Mouse (Mus musculus) spleen, adult 2 months (tissue): ENCODE results near the gene Rpl24. TPM values are rescaled to one million over a fixed set of nuclear protein-coding genes. Genes with fewer than 3 reads are reported as not detected.

Experiments
- DNase-seq, 2 experiments: peaks; one replicate each; pipeline versions ENCODE4 v3.0.0 to v3.0.0-alpha.2; 2012 to 2021; ENCODE audit warnings: low spot score in 2 of 2, low read depth in 1 of 2
- H3K27ac ChIP-seq: fragments of 200-500 bp; 2 replicates; pipeline ENCODE4 v1.5.1; 2012; ENCODE audit warnings: low read length, inconsistent platforms; ENCODE audit not compliant: insufficient read depth
- H3K27me3 ChIP-seq: fragments of 200-500 bp; 2 replicates; pipeline ENCODE4 v1.6.1; 2012; ENCODE audit warnings: mild to moderate bottlenecking, moderate library complexity, low read length, inconsistent platforms; ENCODE audit not compliant: control insufficient read depth, insufficient read depth
- H3K36me3 ChIP-seq: fragments of 200-500 bp; 2 replicates; pipeline ENCODE4 v1.6.1; 2012; ENCODE audit warnings: mild to moderate bottlenecking, low read length, inconsistent platforms; ENCODE audit not compliant: control insufficient read depth, insufficient read depth
- H3K4me1 ChIP-seq: fragments of 200-500 bp; 2 replicates; pipeline ENCODE4 v1.6.1; 2011; ENCODE audit warnings: inconsistent platforms; ENCODE audit not compliant: control insufficient read depth, insufficient read depth, insufficient read length
- H3K4me3 ChIP-seq: fragments of 200-500 bp; 2 replicates; pipeline ENCODE4 v1.5.1; 2011; ENCODE audit warnings: mild to moderate bottlenecking, inconsistent platforms; ENCODE audit not compliant: insufficient read depth, insufficient read length; ENCODE audit errors: extremely low read depth
- CTCF ChIP-seq: fragments of 200-500 bp; IDR thresholded peaks from 2 replicates; pipeline ENCODE4 v1.5.1; 2011; ENCODE audit warnings: mild to moderate bottlenecking, inconsistent platforms; ENCODE audit not compliant: insufficient read depth, insufficient read length, insufficient replicate concordance; ENCODE audit errors: extremely low read depth
- POLR2A ChIP-seq: fragments of 200-500 bp; IDR thresholded peaks from 2 replicates; pipeline ENCODE4 v1.6.1; 2011; ENCODE audit warnings: low read depth, low read length, inconsistent platforms
- WGBS: fragments of 180-500 bp; shearing (Covaris S2); methylation state at CpG from one replicate; pipeline ENCODE4 v1.1.7; 2018; 5-methylcytosine and 5-hydroxymethylcytosine counted together
- polyA plus RNA-seq: library from polyadenylated mRNA; depleted of rRNA; stranded (reverse); fragments of >200 nt; gene quantifications from 2 replicates; pipeline ENCODE4 v1.2.3, GENCODE M21; 2012

Rpl24 gene
- polyA plus RNA-seq, 1 experiment = 76.2 TPM

DNA sequence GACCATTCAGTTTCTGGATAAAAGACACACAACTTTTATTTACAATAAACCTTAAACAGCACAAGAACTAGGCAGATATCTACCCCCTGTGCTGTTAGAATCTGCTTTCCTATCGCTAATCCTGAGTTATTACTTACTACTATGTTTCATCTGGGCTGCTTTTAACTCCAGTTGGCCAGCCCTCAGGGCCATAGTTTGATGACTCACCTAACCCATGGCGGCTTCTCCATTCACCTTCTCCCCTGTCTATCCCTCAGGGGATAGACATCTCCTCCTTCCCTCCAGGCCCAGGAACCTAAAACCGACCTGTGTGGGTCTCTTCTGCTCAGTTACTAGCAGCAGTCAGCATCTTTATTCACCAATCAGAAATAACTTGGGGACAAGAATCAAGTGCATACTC lies 19.9 kb downstream of the Rpl24 start:
- Histone ChIP-seq H3K4me3 (no peak overlapping the region), H3K27ac (no peak overlapping the region), H3K4me1 (no peaks in the 10 kb centered on the region), H3K27me3 (no peaks in the 10 kb centered on the region; the same call in 1 of the 2 replicates), H3K36me3 (peaks cover 23% of the 10 kb centered on the region)
- no peak for DNase-seq
- TF ChIP-seq CTCF (no peak), POLR2A (no peak)
- WGBS = 96% methylated on average over 3 of the region's 3 CpGs

DNA sequence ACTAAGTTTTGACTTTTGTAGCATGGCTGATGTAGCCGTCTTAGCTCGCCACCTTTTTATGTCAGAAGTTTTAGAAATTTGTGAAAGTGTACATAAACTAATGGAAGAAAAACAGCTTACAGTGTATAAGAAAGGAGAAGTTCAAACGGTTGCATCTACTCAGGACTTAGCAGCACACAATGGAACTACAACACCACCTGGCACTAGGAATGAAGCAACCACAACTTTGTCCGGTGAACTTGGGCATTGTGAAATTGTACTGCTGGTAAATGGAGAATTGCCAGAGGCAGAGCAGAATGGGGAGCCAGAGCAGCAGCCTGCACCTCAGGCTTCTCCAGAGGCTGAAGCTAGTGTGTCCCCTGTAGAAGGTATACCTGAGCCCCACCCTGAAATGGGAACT lies 24.2 kb downstream of the Rpl24 start:
- no peak overlapping the region for H3K4me3 ChIP-seq
- H3K4me1 ChIP-seq = no peaks in the 10 kb centered on the region
- no peak for DNase-seq
- WGBS = 85% methylated on average over 4 of the region's 4 CpGs
- TF ChIP-seq POLR2A (no peak), CTCF (no peak)
- no peak overlapping the region for H3K27ac ChIP-seq
- H3K36me3 ChIP-seq = peaks cover 19% of the 10 kb centered on the region
- no peaks in the 10 kb centered on the region for H3K27me3 ChIP-seq

DNA sequence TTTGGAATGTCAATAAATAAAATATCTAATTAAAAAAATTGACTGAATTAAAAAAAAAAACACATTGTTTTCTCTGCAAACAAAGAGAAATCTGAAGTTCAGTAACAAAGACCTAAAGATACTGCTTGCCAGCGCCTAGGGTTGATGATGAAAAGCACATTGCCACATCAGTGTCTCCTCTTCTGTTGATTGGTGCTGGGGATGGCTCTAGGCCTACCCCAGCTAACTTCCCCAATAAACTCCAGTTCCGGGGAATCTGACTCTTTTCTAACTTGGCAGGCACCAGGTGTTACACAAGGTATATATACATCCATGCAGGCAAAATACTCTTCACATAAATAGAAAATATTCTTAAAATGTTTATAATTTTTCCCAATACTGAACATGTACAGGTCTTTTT lies 28.2 kb downstream of the Rpl24 start:
- Histone ChIP-seq H3K36me3 (peaks cover 23% of the 10 kb centered on the region), H3K27ac (no peak overlapping the region), H3K4me3 (no peak overlapping the region), H3K4me1 (no peaks in the 10 kb centered on the region), H3K27me3 (no peaks in the 10 kb centered on the region)
- DNase-seq = no peak
- 92% methylated on average over 2 of the region's 2 CpGs for WGBS
- no peak for TF ChIP-seq POLR2A
- no peak for TF ChIP-seq CTCF

DNA sequence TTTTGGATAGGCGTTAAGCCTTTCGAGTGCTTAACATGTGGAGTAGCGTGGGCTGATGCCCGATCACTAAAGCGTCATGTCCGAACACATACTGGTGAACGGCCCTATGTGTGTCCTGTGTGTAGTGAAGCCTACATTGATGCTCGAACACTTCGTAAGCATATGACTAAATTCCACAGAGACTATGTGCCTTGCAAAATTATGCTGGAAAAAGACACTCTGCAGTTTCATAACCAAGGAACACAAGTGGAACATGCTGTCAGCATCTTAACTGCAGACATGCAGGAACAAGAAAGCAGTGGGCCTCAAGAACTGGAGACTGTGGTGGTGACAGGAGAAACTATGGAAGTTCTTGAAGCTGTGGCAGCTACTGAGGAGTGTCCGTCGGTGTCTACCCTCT lies 40.7 kb downstream of the Rpl24 start:
- Histone ChIP-seq H3K4me3 (no peak overlapping the region), H3K27ac (no peak overlapping the region), H3K27me3 (no peaks in the 10 kb centered on the region), H3K36me3 (peaks cover 23% of the 10 kb centered on the region), H3K4me1 (no peaks in the 10 kb centered on the region)
- WGBS = 95% methylated on average over 11 of the region's 11 CpGs
- no peak for TF ChIP-seq POLR2A
- TF ChIP-seq CTCF = no peak
- DNase-seq = no peak

DNA sequence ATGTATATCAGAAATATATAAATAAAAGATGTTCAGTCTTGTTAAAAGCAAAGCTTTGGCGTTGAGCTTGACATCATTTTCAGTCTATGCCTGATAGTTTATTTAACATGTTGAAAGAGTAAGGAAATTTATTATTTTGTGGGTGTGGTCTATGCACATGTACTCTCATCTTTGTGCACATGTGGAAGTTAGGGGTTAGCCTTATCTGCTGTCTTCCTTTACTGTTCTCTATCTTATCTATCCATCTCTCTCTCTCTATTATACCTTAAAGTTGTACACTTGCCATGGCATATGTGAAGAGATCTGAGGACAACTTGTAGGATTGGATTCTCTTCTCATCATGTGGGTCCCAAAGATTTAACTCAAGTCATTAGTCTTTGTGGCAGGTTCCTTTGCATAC lies 42.8 kb downstream of the Rpl24 start:
- TF ChIP-seq CTCF (no peak), POLR2A (no peak)
- no peaks in the 10 kb centered on the region for H3K27me3 ChIP-seq
- no peak overlapping the region for H3K4me3 ChIP-seq
- no peak for DNase-seq
- peaks cover 20% of the 10 kb centered on the region for H3K36me3 ChIP-seq
- no peak overlapping the region for H3K27ac ChIP-seq
- WGBS = 92% methylated on average over 1 of the region's 1 CpGs
- H3K4me1 ChIP-seq = no peaks in the 10 kb centered on the region

DNA sequence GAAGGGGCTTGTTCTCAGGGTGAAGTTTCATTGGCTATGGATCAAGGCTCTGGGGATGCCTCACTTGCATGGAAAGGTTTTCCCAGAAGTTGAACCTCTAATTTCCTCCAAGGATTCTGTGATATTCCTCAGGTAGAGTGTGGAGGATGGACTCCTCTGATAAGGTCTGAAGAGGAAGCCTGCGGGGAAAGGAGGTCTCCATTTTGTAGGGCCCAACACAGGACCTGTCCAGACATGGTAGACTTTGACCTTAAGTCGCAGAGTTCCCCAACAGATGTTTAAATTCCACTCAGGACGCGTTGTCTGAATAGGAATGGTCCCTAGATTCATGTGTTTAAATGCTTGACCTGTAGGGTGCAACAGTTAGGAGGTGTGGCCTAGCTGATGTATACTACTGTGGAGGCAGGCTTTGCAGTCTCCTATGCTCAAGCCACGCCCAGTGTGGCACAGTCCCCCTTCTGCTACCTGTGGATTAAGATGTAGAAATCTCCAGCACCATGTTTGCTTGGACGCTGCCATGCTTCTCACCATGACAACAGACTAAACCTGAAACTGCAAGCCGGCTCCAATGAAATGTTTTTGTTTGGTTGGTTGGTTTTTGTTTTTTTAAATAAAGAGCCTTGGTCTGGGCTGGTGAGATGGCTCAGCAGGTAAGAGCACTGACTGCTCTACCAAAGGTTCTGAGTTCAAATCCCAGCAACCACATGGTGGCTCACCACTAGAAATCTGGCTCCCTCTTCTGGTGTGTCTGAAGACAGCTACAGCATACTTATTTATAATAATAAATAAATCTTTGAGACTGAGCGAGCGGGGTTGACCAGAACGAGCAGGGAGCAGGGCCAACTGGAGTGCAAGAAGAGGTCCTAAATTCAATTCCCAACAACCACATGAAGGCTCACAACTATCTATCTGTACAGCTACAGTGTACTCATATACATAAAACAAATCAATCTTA lies 47.0 kb downstream of the Rpl24 start:
- H3K4me3 ChIP-seq = no peak overlapping the region
- TF ChIP-seq POLR2A = no peak
- no peak for TF ChIP-seq CTCF
- WGBS = 93% methylated on average over 10 of the region's 10 CpGs
- H3K36me3 ChIP-seq = peaks cover 18% of the 10 kb centered on the region
- no peaks in the 10 kb centered on the region for H3K4me1 ChIP-seq
- no peak overlapping the region for H3K27ac ChIP-seq
- H3K27me3 ChIP-seq = no peaks in the 10 kb centered on the region
- no peak for DNase-seq

DNA sequence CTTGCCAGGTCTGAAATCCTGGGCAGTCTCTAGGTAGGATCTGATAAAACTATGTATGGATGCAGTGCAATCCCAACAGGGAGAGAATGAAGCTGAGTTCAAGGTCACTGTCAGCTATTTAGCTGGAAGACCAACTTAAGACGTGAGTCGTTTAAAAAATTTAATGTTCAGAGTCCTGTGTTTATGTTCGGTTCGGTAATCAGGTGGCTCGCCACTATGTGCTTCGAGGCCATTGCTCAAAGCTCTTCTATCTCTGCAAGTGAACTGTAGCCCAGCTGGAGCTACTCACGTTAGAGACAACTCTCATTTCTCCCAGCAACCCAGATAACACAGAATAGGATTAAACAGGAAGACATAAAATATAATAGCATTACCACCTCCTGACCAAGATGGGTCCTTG lies 48.0 kb downstream of the Rpl24 start:
- H3K36me3 ChIP-seq = peaks cover 23% of the 10 kb centered on the region

More for the DNA sequence above, 48.0 kb downstream of the Rpl24 start:
- Histone ChIP-seq H3K4me3 (no peak overlapping the region), H3K27me3 (no peaks in the 10 kb centered on the region), H3K27ac (no peak overlapping the region), H3K4me1 (no peaks in the 10 kb centered on the region)
- TF ChIP-seq CTCF = no peak
- WGBS = 89% methylated on average over 7 of the region's 7 CpGs
- DNase-seq = no peak
